Mouse (Mus musculus): ENCODE measurements around the gene Mybpc2. TPM values are rescaled to one million over a fixed set of nuclear protein-coding genes. Genes with fewer than 3 reads are reported as not detected.

Mybpc2 gene
- polyA plus RNA-seq, 2 experiments, result 0.03 to 0.15 TPM

- ATAC-seq (ENCODE audit: low FRiP score, low read depth) (peak; percentile 62), DNase-seq (ENCODE audit: low spot score) (peak; percentile 82)
- Histone ChIP-seq H3K36me3 (ENCODE audit: control insufficient read depth, insufficient read depth, low read length) (peaks cover 20% of the 10 kb centered on the region), H3K4me2 (replicated peaks; ENCODE audit: low read depth, low read length, severe bottlenecking) (no peak overlapping the region), H3K9ac (ENCODE audit: low read depth, low read length, severe bottlenecking) (no peak overlapping the region), H3K9me3 (ENCODE audit: control insufficient read depth, low read length) (no peaks in the 10 kb centered on the region), H3K4me1 (ENCODE audit: control insufficient read depth, insufficient read depth, low read length) (no peaks in the 10 kb centered on the region), H3K4me3 (replicated peaks; ENCODE audit: low read length) (no peak overlapping the region), H3K27ac (replicated peaks; ENCODE audit: low read depth, low read length) (no peak overlapping the region), H3K27me3 (ENCODE audit: control insufficient read depth, insufficient read depth, low read length) (0 out of 2 replicates have a peak, but pooled peaks cover 4% of the 10 kb centered on the region)
- TF ChIP-seq POLR2A (IDR thresholded peaks at IDR 0.05; ENCODE audit: borderline replicate concordance, extremely low read depth, insufficient read depth, insufficient read length), result peak; percentile 15; the same call in 1 of the 2 replicates
- 45% methylated on average over 5 of the region's 5 CpGs for WGBS
These were observed 39.5 kb downstream of the Mybpc2 start for GRCm38 (mm10) chr7:44484841-44485571.

DNA sequence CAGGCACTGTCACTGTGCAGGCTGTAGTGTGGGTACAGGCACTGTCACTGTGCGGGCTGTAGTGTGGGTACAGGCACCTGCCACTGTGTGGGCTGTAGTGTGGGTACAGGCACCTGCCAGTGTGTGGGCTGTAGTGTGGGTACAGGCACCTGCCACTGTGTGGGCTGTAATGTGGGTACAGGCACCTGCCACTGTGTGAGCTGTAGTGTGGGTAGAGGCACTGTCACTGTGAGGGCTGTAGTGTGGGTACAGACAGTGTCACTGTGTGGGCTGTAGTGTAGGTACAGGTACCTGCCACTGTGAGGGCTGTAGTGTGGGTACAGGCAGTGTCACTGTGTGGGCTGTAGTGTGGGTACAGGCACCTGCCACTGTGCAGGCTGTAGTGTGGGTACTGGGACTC is 40.3 kb downstream of the Mybpc2 start:
- no peak for ATAC-seq (ENCODE audit: low FRiP score, low read depth)
- TF ChIP-seq POLR2A (IDR thresholded peaks at IDR 0.05; ENCODE audit: borderline replicate concordance, extremely low read depth, insufficient read depth, insufficient read length), result no peak
- H3K4me2 ChIP-seq (replicated peaks; ENCODE audit: low read depth, low read length, severe bottlenecking), result no peak overlapping the region
- H3K9me3 ChIP-seq (ENCODE audit: control insufficient read depth, low read length), result no peaks in the 10 kb centered on the region
- H3K9ac ChIP-seq (ENCODE audit: low read depth, low read length, severe bottlenecking), result no peak overlapping the region
- no peak overlapping the region for H3K4me3 ChIP-seq (replicated peaks; ENCODE audit: low read length)
- no peak overlapping the region for H3K27ac ChIP-seq (replicated peaks; ENCODE audit: low read depth, low read length)
- WGBS, result 100% methylated on average over 1 of the region's 1 CpGs
- peaks cover 13% of the 10 kb centered on the region for H3K36me3 ChIP-seq (ENCODE audit: control insufficient read depth, insufficient read depth, low read length)
- H3K4me1 ChIP-seq (ENCODE audit: control insufficient read depth, insufficient read depth, low read length), result no peaks in the 10 kb centered on the region
- 0 out of 2 replicates have a peak, but pooled peaks cover 4% of the 10 kb centered on the region for H3K27me3 ChIP-seq (ENCODE audit: control insufficient read depth, insufficient read depth, low read length)
- no peak for DNase-seq (ENCODE audit: low spot score)

DNA sequence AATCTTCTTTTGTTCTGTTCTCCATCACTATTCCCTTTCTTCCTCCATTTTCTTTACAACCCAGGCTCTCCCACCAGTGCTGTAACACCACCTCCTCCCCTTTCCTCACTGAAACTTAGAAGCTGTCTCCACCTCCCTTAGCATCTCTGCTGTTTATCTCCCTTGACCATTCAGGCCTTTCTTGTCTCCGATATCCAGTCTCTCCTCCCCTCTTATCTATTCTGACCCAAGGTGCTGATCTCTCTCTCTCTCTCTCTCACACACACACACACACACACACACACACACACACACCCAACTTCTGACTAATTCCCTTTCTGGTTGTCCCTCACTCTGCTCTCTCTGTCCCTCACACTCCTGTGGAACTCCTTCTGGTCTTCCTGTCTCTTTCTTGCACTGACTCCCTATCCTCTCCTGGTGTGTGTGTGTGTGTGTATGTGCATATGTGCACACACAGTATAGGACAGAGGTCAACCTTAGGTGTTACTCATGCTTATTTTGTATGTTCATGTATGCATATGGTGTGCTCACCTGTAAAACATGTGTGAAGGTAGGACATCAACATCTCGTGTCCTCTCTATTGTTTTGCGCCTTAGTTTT is 41.5 kb downstream of the Mybpc2 start:
- TF ChIP-seq POLR2A (IDR thresholded peaks at IDR 0.05; ENCODE audit: borderline replicate concordance, extremely low read depth, insufficient read depth, insufficient read length), result no peak
- 60% methylated on average over 3 of the region's 3 CpGs for WGBS

DNA sequence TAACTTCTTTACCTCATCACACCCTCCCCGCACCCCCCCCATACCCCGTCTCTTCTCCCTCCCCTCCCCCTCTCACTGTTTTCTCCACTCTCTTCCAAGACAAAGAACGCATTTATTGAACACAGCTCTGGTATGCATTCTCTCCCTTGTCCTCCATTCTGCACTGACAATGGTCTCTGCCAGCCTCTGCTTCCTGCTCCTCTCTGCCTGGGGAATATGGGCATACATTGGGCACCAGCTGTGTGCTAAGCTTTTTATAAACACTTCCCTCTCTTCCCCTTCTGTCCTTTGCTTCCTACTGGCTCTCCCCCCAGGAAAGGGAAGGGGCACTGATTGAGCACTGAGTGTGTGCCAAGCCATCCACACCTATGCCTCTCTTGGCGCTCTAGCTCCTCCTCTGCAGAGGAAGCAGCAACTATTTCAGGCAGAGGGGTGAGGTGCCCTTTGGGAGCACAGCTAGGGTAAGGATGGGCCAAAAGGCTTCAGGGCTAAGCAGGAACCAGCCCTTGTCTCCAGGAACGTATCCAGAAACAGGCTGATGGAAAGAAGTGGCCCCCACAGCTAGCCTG is 49.3 kb downstream of the Mybpc2 start:
- DNase-seq (ENCODE audit: low spot score) (no peak), ATAC-seq (ENCODE audit: low FRiP score, low read depth) (no peak)
- Histone ChIP-seq H3K27ac (replicated peaks; ENCODE audit: low read depth, low read length) (no peak overlapping the region), H3K9me3 (ENCODE audit: control insufficient read depth, low read length) (no peaks in the 10 kb centered on the region), H3K4me1 (ENCODE audit: control insufficient read depth, insufficient read depth, low read length) (no peaks in the 10 kb centered on the region), H3K4me3 (replicated peaks; ENCODE audit: low read length) (no peak overlapping the region), H3K36me3 (ENCODE audit: control insufficient read depth, insufficient read depth, low read length) (no peaks in the 10 kb centered on the region), H3K9ac (ENCODE audit: low read depth, low read length, severe bottlenecking) (no peak overlapping the region), H3K4me2 (replicated peaks; ENCODE audit: low read depth, low read length, severe bottlenecking) (no peak overlapping the region), H3K27me3 (ENCODE audit: control insufficient read depth, insufficient read depth, low read length) (peaks cover 36% of the 10 kb centered on the region)
- WGBS, result 30% methylated on average over 5 of the region's 5 CpGs
- no peak for TF ChIP-seq POLR2A (IDR thresholded peaks at IDR 0.05; ENCODE audit: borderline replicate concordance, extremely low read depth, insufficient read depth, insufficient read length)

More for the DNA sequence above, 41.5 kb downstream of the Mybpc2 start:
- H3K27me3 ChIP-seq (ENCODE audit: control insufficient read depth, insufficient read depth, low read length), result 0 out of 2 replicates have a peak, but pooled peaks cover 13% of the 10 kb centered on the region
- H3K4me2 ChIP-seq (replicated peaks; ENCODE audit: low read depth, low read length, severe bottlenecking), result no peak overlapping the region
- H3K4me3 ChIP-seq (replicated peaks; ENCODE audit: low read length), result no peak overlapping the region
- no peaks in the 10 kb centered on the region for H3K4me1 ChIP-seq (ENCODE audit: control insufficient read depth, insufficient read depth, low read length)
- ATAC-seq (ENCODE audit: low FRiP score, low read depth) (no peak), DNase-seq (ENCODE audit: low spot score) (no peak)
- H3K9me3 ChIP-seq (ENCODE audit: control insufficient read depth, low read length), result no peaks in the 10 kb centered on the region
- 0 out of 2 replicates have a peak, but pooled peaks cover 2% of the 10 kb centered on the region for H3K36me3 ChIP-seq (ENCODE audit: control insufficient read depth, insufficient read depth, low read length)
- no peak overlapping the region for H3K9ac ChIP-seq (ENCODE audit: low read depth, low read length, severe bottlenecking)
- H3K27ac ChIP-seq (replicated peaks; ENCODE audit: low read depth, low read length), result no peak overlapping the region

- Histone ChIP-seq H3K9ac (ENCODE audit: low read depth, low read length, severe bottlenecking) (no peak overlapping the region), H3K27me3 (ENCODE audit: control insufficient read depth, insufficient read depth, low read length) (peaks cover 36% of the 10 kb centered on the region)
- DNase-seq (ENCODE audit: low spot score), result peak; percentile 49
These were observed 50.0 kb downstream of the Mybpc2 start for GRCm38 (mm10) chr7:44474419-44474818.

More at GRCm38 (mm10) chr7:44474419-44474818, 50.0 kb downstream of the Mybpc2 start:
- H3K9me3 ChIP-seq (ENCODE audit: control insufficient read depth, low read length), result no peaks in the 10 kb centered on the region
- H3K4me3 ChIP-seq (replicated peaks; ENCODE audit: low read length), result 0 out of 2 replicates have a peak overlapping the region, but pooled peaks have one; percentile 7
- peak; percentile 24; the same call in 1 of the 2 replicates for ATAC-seq (ENCODE audit: low FRiP score, low read depth)
- TF ChIP-seq POLR2A (IDR thresholded peaks at IDR 0.05; ENCODE audit: borderline replicate concordance, extremely low read depth, insufficient read depth, insufficient read length), result no peak
- no peak overlapping the region for H3K27ac ChIP-seq (replicated peaks; ENCODE audit: low read depth, low read length)
- H3K4me2 ChIP-seq (replicated peaks; ENCODE audit: low read depth, low read length, severe bottlenecking), result 0 out of 2 replicates have a peak overlapping the region, but pooled peaks have one; percentile 10
- H3K4me1 ChIP-seq (ENCODE audit: control insufficient read depth, insufficient read depth, low read length), result no peaks in the 10 kb centered on the region
- 15% methylated on average over 4 of the region's 4 CpGs for WGBS
- no peaks in the 10 kb centered on the region for H3K36me3 ChIP-seq (ENCODE audit: control insufficient read depth, insufficient read depth, low read length)

Measured in limb, embryonic 14.5 days (tissue).